Mouse (Mus musculus) urinary bladder, postnatal 36 days (tissue): Measurements from ENCODE around the gene Syt1.

Experiments
- DNase-seq, 2 experiments: peaks; one replicate each; pipeline ENCODE4 v3.0.0; 2022; ENCODE audit warnings: low spot score in 2 of 2, mixed read lengths in 1 of 2

The Syt1 gene

DNA sequence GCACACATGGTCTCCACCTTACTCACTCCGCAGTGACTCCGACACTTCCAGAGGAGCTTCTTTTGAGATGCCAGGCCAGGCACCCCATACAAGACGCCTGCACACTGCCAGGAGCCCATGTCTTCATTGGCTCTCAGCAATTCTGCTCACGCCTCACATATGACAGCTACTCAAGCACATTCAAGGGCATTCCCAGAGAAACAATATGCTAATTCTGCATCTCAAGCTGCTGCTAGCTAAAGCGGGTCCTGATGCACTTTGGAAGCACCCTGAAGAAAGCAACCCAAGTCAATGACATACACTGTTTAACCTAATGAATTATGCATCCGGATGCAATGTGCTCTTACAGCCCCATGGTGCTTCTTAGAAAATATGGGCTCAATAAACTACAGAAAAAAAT is 247.1 kb downstream of the Syt1 start:
- no peak for DNase-seq

DNA sequence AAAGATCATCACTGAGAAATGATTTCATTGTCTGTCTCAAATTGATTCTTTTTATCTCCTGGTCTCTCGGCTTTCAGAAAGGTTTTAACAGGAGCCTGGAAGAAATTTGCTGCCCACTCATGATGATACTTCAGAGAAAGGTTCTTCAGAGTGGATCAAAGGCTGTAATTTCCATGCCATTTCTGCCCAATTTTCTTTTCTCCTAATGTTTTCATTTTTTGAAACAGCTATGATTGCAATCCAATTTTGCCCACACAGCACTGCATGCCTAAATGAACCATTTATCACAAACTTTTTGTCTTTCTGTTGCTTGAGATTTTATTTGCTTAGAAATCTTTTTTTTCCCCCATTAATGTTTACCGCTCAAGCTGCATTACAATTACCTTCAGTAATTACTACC is 257.5 kb downstream of the Syt1 start:
- no peak for DNase-seq

DNA sequence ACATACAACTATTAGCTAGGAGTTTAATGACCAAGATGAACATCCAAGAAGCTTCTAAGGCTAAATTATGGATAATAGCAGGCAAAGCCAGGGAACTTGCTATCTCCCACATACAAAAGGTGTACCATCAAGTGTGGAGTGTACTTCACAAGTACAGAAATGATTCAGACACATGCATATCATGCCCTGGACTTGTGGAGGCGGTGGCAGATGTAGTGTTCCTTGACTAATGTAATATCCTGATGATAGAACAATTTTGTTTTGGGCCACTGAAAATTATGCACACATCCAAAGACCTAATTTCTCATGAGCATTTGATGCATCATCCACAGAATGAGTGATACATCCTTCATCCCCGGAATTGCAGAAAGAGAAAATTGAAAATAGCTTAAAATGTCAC is 267.0 kb downstream of the Syt1 start:
- no peak for DNase-seq

DNA sequence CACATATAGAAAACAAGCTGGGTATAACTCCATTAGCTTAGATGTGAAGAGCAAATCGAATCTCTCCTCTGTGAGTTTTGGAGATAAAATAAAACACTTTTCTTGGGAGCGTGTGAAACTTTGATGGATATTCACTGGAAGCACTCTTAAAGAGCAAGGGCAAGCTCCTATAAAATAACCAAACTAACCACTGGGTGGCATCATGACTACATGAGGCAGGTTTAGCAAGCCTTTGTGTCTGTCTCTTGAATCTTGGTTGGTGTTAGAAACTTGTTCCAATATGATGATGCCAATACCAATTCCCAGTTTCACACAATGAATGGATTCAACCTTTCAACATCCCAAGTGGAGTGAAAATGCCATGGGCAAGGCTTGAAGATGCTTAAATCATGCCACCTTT is 276.8 kb downstream of the Syt1 start:
- DNase-seq, result no peak

DNA sequence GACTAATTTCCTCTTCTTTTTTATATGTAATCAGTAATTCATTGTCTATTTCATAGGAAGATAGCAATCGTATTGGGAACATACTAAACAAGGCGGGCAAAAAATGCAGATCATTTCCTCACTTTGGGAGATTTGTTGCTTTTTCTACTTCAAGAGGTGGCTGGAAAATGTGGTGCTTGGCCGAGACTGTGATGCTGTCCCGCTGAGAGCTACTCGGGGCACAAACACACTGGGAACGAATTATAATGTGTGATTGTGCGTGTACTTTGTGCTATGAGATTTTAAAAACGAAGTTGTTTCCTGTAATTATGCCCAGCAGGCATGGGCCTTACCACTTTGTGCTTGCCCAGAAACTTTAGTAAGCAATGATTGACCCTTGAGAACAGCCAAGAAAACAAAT is 281.8 kb downstream of the Syt1 start:
- DNase-seq, result no peak

DNA sequence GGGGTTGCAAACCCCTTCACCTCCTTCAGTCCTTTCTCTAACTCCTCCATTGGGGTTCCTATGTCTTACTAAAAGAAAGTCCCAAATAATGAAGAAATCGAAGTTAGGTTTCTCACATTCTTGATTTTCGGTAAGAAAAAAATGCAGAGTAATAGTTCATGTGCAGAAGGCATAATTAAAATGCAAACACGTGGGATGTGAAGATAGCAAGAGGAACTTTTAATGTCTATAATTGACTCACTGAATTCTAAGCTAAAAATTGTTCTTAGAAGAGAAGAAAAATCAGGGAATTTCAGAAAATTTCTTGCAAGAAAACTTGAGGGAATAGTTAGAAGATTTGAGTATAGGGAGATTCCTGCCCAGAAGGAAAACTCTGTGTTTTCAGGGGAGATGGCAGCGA is 284.4 kb downstream of the Syt1 start:
- no peak for DNase-seq

DNA sequence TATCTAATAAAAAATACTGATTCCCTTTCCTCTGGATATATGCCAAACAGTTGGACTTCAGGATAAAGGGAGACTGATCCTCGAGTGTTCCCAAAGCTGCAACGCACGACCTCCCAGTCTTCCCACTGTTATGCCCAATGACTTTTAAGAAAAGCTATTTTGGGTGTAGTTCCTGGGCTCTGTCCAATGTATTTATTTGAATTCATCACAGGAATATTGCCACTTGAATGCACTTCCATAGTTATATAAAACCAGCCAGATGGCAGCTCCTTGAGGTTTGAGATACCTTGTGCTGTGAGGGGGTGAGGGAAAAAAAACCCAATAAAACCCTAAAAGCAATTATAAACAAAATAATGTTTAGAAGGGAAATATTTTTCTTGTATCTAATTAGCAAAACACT is 285.9 kb downstream of the Syt1 start:
- DNase-seq, result no peak

DNA sequence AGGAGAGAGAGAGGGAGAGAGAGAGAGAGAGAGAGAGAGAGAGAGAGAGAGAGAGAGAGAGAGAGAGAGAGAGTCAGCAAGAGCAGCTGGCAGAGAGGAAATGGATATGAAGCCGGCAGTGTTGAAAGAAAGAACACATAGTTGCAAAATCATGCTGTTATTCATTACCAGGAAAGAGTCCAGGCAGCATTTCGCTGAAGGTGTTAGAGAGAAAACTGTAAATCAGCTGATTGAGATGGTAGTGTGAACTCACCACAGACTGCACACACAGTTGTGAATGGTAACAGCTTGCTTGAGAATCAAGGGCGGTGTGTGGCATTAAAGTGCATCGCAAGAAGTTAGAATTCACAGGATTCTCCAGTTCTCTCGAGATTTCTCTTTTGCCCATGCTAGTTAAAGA is 300.3 kb downstream of the Syt1 start:
- DNase-seq, result no peak

DNA sequence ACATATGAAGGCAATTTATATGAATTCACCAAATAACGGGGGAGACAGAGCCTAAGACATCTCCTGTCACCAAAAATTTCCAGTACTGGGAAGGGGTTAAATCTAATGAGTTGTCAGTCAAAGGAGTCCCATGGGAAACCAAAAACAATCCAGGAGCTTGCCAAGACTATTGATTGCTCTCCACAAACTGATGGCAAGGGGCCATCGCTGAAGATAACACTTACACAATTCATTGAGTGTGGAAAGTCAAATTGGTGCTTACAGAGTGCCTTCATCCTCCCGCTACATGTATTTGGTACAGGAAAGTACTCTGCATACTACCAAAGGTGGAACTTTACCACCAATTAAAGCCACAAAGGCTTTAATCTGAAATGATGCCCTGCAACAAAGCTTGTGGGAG is 305.1 kb downstream of the Syt1 start:
- DNase-seq, result no peak

DNA sequence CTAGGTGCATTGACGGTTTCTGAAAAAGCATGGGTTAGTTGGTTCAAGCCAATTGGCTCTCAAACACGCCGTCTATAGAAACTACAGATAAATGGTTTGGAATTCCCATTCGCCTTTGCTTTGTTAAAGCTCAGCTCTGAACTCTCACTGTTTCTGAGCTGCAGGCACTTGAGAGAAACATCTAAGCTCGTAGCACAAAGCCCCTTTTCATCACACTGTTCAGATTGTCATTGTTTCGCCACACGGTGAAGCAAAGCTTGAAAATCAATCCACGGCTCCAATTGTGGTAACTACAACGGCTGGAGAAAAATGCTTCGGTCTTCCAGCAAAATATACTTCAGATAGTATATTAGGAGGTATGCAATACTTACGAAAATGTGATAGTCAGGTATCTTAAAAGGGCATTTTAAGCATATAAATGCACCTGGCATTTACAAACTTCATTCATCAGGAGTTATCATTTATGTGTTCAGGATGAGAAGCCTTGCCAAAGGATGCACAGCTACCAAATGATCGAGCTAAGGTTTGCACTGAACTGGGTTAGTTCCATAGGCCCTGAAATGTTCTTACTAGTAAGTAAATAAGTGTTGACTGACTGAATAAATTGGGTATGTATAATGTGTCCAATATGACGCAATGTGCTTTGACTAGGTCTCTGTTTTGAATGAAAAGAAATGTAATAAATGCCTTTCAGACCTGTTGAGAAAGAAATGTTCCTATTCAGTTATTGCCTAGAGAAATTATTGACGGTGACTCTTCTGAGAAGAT is 309.2 kb downstream of the Syt1 start:
- no peak for DNase-seq

DNA sequence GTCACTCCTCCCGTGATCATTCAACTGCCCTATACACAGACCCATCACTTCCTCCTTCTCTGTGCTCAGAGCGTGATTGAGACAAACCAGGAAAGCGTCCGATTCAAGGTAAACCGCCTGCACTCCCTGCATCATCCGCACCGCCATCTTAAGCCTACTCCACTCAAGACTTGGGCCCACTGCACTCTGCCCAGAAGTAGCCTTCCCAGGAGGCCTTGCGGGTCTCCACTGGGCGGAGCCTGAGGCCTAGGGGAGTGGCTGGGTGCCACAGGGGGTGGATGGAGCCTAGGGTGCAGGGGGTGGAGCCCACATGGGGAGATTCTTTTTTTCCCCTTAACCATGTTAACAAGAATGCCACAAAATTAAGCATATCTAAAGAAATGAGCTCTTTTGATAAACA is 310.8 kb downstream of the Syt1 start, which contains the start of gene Gm5136:
TSS of gene Gm5136 (minus strand) at position 215 of the 400 bp plus-strand sequence.
- no peak for DNase-seq

DNA sequence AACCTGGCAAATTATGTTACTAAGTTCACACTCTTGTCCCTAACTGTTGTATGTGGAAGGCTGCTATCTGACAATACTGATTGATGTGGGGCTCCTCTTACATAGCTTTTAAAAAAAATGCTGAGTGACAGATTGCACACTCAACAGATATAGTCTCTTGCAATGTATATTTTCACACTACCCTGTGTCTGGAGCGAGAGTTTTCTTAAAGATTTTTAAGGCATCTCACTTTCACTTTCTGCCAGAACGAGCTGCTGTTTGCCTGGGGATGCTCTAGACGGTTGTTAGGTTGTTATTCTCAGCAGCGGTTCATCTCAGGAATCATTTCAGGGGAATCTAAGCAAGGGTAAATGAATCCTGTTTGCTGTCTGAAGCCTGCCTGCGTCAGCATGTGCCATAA is 313.7 kb downstream of the Syt1 start:
- DNase-seq, result no peak

DNA sequence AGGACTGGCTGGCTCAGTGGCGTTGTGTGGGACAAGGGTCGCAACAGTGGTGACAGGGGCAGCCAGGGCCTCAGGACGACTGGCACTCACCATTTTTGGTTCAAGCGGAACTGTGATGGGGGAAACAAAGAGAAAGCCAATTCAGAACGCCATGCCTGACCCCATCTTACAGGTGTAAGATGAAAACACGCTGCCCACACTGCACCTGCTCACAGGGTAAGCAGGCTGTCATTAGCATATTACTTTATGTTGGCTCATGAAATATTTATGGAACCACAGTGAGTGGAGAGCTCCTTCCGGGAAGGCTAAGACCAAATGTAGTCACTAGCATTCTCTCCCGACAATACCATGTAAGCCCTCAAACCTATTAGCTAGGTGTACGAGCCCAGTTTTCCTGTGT is 319.8 kb downstream of the Syt1 start:
- no peak for DNase-seq

DNA sequence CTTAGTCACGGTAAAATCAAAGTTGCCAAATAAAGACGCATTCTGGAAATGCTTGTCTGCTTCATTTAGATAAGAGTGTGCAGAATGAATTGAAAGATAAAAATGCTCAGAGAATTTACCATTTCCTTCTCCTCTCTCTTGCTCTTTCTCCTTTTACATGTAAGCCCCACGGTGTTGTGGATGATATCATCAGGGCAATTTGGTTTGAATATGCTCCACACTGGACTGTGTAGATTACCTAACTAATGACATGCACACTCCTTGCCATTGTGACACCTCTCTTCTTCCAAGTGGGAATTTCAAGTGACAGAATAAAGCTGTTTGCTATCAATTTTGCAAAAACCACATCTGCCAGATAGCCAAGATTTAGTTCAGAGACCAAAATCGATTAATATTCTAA is 324.1 kb downstream of the Syt1 start:
- no peak for DNase-seq

DNA sequence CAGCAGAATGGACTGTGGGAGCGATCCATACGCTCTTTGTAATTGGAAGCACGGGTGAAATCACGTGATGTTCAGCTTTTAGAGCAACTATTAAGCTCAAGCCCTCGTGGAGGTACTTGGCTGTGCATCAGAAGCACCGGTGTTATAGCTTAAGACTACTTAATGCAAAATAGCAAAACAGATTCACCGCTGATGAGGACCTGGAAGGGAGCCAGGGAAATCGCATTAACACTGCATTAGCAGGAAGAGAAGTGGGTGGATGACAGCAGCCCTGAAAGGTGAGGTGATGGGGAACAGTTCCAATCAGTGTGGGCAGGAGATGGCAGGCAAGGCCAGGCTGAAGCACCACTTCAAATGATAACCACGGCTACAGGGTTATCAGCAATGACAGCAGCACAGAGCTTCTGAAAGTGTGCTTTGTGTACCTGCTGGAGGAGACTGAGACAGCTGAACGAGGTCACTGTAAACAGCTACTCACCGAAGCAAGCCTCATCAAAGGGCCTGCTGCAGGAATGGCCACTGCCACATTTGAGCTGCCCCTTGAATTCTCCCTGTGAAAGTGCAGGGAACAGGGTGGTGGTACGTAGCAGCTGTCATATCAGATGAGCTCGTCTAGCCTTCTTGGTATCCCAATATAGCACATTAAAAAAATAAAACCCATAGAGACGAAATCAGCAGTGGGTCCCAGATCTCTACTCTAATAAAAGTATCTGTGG is 330.9 kb downstream of the Syt1 start:
- DNase-seq, result no peak

DNA sequence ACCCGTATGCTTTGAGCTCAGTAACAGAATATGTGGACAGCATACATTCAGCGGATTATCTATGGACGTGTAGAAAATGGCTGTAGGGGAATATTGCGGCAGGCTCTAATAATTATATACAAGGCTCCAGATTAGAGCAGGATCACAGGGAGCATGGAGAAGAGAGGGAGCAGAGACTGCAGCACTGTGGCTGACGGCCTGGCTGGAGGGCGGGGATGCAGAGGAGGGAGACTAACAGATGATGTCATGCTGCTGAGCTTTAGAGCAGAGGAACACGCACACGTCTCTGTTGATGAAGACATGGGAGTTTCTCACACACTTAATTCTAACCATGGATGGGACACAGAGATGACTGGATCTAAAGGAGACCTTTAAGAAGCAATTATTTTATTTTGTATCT is 333.7 kb downstream of the Syt1 start:
- no peak for DNase-seq

DNA sequence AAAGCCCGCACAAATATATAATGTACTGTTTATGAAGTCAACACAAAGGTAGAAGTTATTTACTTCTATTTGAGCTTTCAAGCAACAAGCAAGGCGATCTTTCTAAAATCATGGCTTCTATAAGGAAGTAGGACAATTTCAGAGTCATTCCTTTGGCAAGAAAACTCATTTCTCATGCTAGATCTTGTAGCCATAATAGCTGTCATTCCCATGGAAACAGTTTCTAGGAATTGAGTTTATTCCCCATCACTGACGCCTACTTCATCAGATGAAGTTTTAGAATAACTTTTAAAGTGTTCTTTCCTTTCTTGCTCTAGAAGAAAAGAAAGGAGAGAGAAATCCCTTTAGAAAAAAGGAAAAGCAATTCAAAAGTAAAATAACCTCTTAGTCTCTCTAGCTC is 341.8 kb downstream of the Syt1 start:
- no peak for DNase-seq

DNA sequence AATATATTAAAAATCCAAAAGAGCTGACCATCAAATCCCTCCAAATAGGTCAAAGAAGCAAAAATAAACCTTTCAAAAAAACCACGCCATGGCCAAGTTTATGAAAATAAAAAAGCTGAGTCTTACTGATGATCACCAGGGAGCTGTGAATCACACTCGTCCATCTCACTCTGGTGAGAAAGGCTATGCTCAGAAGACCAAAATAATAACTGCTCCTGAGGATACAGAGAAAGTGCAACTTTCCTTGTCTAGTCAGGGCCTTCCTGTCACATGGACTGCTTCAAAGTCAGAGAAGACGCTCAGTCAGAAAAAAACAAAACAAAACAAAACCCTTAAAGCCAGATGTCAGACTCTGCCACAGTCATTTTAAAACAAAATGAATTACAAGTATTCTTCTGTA is 350.5 kb downstream of the Syt1 start:
- no peak for DNase-seq

DNA sequence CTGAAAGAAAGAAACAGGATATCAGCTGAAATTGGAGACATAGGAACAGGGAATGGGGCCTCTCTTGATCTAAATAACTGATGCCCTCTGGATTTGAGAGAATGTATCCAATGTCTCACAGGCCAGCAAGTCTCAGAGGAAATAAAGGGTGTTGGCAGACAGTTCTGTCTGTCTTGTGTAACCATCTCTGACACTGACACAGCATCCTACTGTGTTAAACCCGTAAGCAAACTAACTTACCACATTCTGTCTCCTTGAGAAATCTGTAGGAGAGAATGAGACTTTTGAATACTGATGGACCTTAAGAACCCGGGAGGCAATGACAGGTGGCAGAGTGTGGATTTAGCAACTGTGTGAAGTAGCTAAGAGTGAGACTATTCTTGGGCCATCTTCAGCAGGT is 352.5 kb downstream of the Syt1 start:
- DNase-seq, result no peak

DNA sequence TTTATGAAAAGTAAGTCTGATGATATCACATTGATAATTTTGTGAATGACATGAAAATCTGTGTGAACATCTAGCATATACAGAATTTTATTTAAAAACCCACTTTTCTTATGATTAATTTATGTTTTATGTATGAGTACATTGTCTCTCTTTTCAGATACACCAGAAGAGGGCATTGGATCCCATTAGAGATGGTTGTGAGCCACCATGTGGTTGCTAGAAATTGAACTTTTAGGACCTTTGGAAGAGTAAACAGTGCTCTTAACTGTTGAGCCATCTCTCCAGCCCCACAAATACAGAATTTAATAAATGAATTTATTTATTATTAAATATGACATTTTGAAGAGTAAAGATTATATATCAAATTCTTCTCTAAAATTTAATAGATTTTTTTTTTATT is 353.1 kb downstream of the Syt1 start:
- DNase-seq, result no peak

DNA sequence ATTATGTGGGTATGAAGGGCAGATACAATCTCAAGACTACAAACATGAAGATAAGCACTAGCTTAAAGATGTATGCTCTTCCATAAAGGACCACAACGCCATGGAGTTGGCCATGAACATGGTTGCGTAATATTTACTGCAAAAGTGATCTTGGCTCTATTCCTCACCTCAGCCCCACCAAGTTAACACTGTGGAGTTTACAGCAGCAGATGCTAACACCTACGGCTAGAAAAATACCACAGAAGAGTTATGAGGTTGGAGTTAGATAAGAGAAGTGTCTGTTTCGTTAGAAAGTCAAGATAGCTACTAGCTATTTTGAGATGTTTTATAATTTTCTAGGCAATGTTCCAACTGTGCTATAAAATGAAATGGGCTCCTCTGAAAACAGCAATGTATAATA is 353.9 kb downstream of the Syt1 start:
- DNase-seq, result no peak

DNA sequence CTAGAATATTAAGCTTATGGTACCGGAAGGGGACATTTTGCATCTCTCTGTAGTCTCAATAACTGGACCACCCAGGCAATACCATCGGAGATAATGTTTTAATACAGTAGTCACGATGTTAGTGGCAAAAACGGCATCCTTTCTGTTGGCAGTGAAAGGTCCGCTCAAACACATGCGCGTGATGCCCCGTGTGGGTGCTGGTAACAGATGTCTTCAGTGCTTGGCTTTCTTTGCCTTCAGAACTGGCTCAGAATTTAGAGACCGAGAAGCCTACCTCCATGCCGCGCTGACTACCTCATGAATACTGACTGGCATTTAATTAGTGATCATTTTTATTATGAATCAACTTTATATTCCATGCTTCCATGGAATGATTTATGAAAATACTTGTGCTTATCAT is 355.7 kb downstream of the Syt1 start:
- DNase-seq, result no peak

DNA sequence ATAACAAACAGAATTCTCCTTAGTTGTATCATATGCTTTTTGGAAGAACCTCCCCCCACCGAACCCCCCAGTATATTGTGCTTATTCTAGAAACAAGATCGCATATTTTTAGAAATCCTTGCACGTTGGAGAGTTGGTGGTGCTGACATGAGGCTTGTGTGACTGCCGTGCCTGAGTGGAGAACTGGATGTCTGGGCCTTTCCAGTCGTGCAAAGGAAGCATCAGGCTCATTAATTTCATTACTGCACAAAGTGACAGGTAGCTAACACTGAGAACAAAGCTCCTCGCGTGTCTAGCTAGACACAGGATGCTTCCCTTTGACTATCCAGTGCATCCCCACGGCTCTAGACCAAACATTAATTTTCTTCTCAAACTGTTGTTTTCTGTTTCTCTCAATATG is 358.0 kb downstream of the Syt1 start:
- DNase-seq, result no peak

DNA sequence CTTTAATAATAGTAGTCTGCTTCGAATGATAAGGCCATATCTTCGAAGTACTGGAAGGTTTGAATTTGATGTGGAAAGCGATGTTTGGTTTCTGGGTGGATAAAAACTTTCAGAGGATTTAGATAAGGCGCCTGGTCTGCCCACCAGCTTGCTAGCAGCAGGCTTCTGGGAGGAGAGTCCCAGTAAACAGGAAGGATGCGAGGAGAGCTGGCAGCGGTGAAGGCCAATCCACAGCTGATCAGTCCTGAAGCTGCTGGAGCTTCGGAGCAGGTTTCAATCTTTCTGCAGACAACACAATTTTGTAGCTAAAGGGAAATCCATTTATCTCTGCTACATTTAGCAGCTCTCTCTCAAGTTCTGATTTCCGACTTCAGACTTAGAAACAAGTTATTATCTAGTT is 358.7 kb downstream of the Syt1 start:
- DNase-seq, result no peak
